Mouse (Mus musculus) C2C12 (cell line): ENCODE measurements around the gene Gpr84.

Experiments
- CTCF ChIP-seq: IDR thresholded peaks from one replicate; pipeline ENCODE4 v1.5.1; 2011; ENCODE audit not compliant: control insufficient read depth, insufficient read depth, insufficient read length
- FOSL1 ChIP-seq: IDR thresholded peaks from one replicate; pipeline ENCODE4 v1.8.0; 2011; ENCODE audit warnings: mild to moderate bottlenecking, low read length; ENCODE audit not compliant: poor library complexity, insufficient read depth, severe bottlenecking
- MAX ChIP-seq: IDR thresholded peaks from one replicate; pipeline ENCODE4 v1.6.1; 2011; ENCODE audit warnings: mild to moderate bottlenecking, control low read depth

DNA sequence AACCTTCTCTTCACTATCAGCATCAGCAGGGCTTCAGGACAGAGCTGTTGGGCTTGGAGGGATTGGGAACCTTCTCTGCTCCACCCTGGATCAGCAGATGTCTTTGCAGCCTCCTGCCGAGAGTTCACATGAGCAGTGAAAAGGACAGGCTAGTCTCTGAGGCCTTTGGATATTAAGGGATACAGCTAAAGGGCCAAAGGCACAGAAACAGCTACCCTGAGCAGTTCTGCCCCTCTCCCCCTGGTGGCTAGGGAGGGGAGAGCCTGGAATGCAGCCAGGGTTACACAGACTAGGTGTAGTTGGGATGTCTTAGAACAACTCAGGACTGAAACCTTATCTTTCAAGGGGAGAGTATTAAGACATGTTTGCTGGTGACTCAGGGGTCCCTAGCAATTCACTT lies 10.7 kb upstream of the Gpr84 start:
- TF ChIP-seq FOSL1 (no peak), CTCF (no peak), MAX (no peak)
